21 mouse cellular contexts compared by ENCODE assay signal in genomic region chr11:45907301-45907700, GRCm38 (mm10). TPM values are rescaled to one million over a fixed set of nuclear protein-coding genes. Genes with fewer than 3 reads are reported as not detected.
DNase-seq lines count a peak whose midpoint lies in the region; ATAC-seq and TF ChIP-seq lines count a peak whose summit lies in the region.
"Had no signal": no experiment of that assay in that cellular context is flagged by ENCODE, and none has a peak within 500 bp of the region (broad histone marks: within the 10 kb centered on the region; RNA-seq: fewer than 3 reads in every experiment).

No protein-coding gene starts in this region.

- DNase-seq in heart, embryonic 10.5 days (ENCODE audit: low spot score) = peak; percentile 71
- DNase-seq in heart, adult 8-10 months (ENCODE audit: low spot score) = no peak
- peak; percentile 24 for DNase-seq in kidney, postnatal 10 days
- DNase-seq in kidney, postnatal 25 days = no peak
- no peak for DNase-seq in liver, embryonic 13.5 days
- DNase-seq in liver, postnatal 0 days = no peak
- DNase-seq: adrenal gland, adult 2 months; adrenal gland, postnatal 25 days; cerebellum, adult 18-20 months; cerebellum, adult 9-11 months; embryo, embryonic 11 days; gastrocnemius, adult 2 months; gastrocnemius, postnatal 25 days had no signal

- 81% methylated on average over 5 of the region's 5 CpGs for WGBS in heart, embryonic 10.5 days
- WGBS in liver, embryonic 13.5 days (ENCODE audit: insufficient replicate concordance) = 82% methylated on average over 5 of the region's 5 CpGs
- 78% methylated on average over 5 of the region's 5 CpGs for WGBS in liver, postnatal 0 days (ENCODE audit: insufficient replicate concordance)

- H3K4me1 ChIP-seq in heart, embryonic 10.5 days = no peaks in the 10 kb centered on the region
- H3K4me1 ChIP-seq in liver, embryonic 13.5 days (replicated peaks) = peaks cover 26% of the 10 kb centered on the region
- no peaks in the 10 kb centered on the region for H3K4me1 ChIP-seq in liver, postnatal 0 days (ENCODE audit: insufficient read depth)
- H3K4me1 ChIP-seq: embryonic facial prominence, embryonic 15.5 days; forebrain, embryonic 10.5 days; heart, embryonic 15.5 days had no signal

- no peak overlapping the region for H3K9ac ChIP-seq in liver, embryonic 13.5 days
- H3K9ac ChIP-seq in liver, postnatal 0 days (replicated peaks) = no peak overlapping the region
- H3K9ac ChIP-seq: embryonic facial prominence, embryonic 15.5 days; heart, embryonic 15.5 days had no signal

- TF ChIP-seq EP300 in liver, postnatal 0 days (IDR thresholded peaks at IDR 0.05; ENCODE audit: low read depth) = no peak

- H3K27me3 ChIP-seq in heart, embryonic 10.5 days (ENCODE audit: insufficient read depth, poor library complexity, severe bottlenecking) = no peaks in the 10 kb centered on the region
- H3K27me3 ChIP-seq in liver, embryonic 13.5 days = no peaks in the 10 kb centered on the region
- no peaks in the 10 kb centered on the region for H3K27me3 ChIP-seq in liver, postnatal 0 days (ENCODE audit: insufficient read depth, low read length)
- H3K27me3 ChIP-seq: CH12.LX; embryonic facial prominence, embryonic 15.5 days; heart, embryonic 15.5 days had no signal

- H3K9me3 ChIP-seq in heart, embryonic 10.5 days = no peaks in the 10 kb centered on the region
- no peaks in the 10 kb centered on the region for H3K9me3 ChIP-seq in liver, embryonic 13.5 days (replicated peaks)
- no peaks in the 10 kb centered on the region for H3K9me3 ChIP-seq in liver, postnatal 0 days (ENCODE audit: low read length)
- H3K9me3 ChIP-seq: embryonic facial prominence, embryonic 15.5 days; forebrain, embryonic 10.5 days; heart, embryonic 15.5 days had no signal

- H3K36me3 ChIP-seq in heart, embryonic 10.5 days = peaks cover 82% of the 10 kb centered on the region
- peaks cover 84% of the 10 kb centered on the region for H3K36me3 ChIP-seq in liver, embryonic 13.5 days
- H3K36me3 ChIP-seq in liver, postnatal 0 days (replicated peaks; ENCODE audit: insufficient read depth, low read length) = peaks cover 83% of the 10 kb centered on the region

- no peak for TF ChIP-seq CTCF in liver, postnatal 0 days (IDR thresholded peaks at IDR 0.05; ENCODE audit: low read depth)

- H3K4me3 ChIP-seq in heart, embryonic 10.5 days = no peak overlapping the region
- no peak overlapping the region for H3K4me3 ChIP-seq in liver, embryonic 13.5 days (replicated peaks)
- H3K4me3 ChIP-seq in liver, postnatal 0 days (ENCODE audit: low read depth, low read length) = no peak overlapping the region
- H3K4me3 ChIP-seq: embryonic facial prominence, embryonic 15.5 days; erythroblast, embryonic 14.5 days; forebrain, embryonic 10.5 days; gastrocnemius, adult 2 months; heart, embryonic 15.5 days had no signal

- no peak overlapping the region for H3K4me2 ChIP-seq in liver, embryonic 13.5 days
- no peak overlapping the region for H3K4me2 ChIP-seq in liver, postnatal 0 days (ENCODE audit: low read depth, low read length)
- H3K4me2 ChIP-seq: embryonic facial prominence, embryonic 15.5 days; heart, embryonic 11.5 days; heart, embryonic 15.5 days had no signal

- ATAC-seq in liver, embryonic 13.5 days (ENCODE audit: low read depth) = no peak
- no peak for ATAC-seq in liver, postnatal 0 days
- ATAC-seq: forebrain, embryonic 14.5 days; inflammation-experienced regulatory T-cells, adult 6 months had no signal

- no peak overlapping the region for H3K27ac ChIP-seq in heart, embryonic 10.5 days
- H3K27ac ChIP-seq in liver, embryonic 13.5 days = peak overlapping the region; percentile 58
- H3K27ac ChIP-seq in liver, postnatal 0 days (ENCODE audit: low read depth) = no peak overlapping the region
- H3K27ac ChIP-seq: embryonic facial prominence, embryonic 15.5 days; forebrain, embryonic 10.5 days; gastrocnemius, adult 2 months; heart, embryonic 15.5 days had no signal

RNA-seq across cellular contexts. Expression of gene Lsm11, which starts 37.4 kb away (rescaled TPM):
- polyA plus RNA-seq in heart, embryonic 10.5 days (2016; fragmentation: Nextera tagmentation; extraction: Ambion mirVana) = 7.6 and 8.5 TPM in 2 replicates
- 1 to 10 TPM; 2.1 to 3.5 (median 3.1) TPM for total RNA-seq in heart, adult 8-10 months (2022)
- 3.3 and 3.6 TPM in 2 replicates for polyA plus RNA-seq in liver, embryonic 13.5 days (2015; fragmentation: Nextera tagmentation; extraction: Ambion mirVana)
- polyA plus RNA-seq in liver, postnatal 0 days (2015; fragmentation: Nextera tagmentation; extraction: Ambion mirVana) = 1.3 and 1.8 TPM in 2 replicates

RNA-seq across cellular contexts. Expression of gene Thg1l, which starts 48.0 kb away (rescaled TPM):
- polyA plus RNA-seq in heart, embryonic 10.5 days (2016; fragmentation: Nextera tagmentation; extraction: Ambion mirVana) = 9.0 and 9.9 TPM in 2 replicates
- 1 to 10 TPM; 4.2 to 6.1 (median 4.7) TPM for total RNA-seq in heart, adult 8-10 months (2022)
- polyA plus RNA-seq in liver, embryonic 13.5 days (2015; fragmentation: Nextera tagmentation; extraction: Ambion mirVana) = 10.3 and 12.0 TPM in 2 replicates
- polyA plus RNA-seq in liver, postnatal 0 days (2015; fragmentation: Nextera tagmentation; extraction: Ambion mirVana) = 3.8 TPM in 2 replicates

RNA-seq across cellular contexts. Expression of gene Clint1, which starts 55.5 kb away (rescaled TPM):
- 69.6 and 80.0 TPM in 2 replicates for polyA plus RNA-seq in heart, embryonic 10.5 days (2016; fragmentation: Nextera tagmentation; extraction: Ambion mirVana)
- 10 to 100 TPM; 45.7 to 48.2 (median 47.2) TPM for total RNA-seq in heart, adult 8-10 months (2022)
- polyA plus RNA-seq in liver, embryonic 13.5 days (2015; fragmentation: Nextera tagmentation; extraction: Ambion mirVana) = 57.4 and 71.8 TPM in 2 replicates
- 33.6 and 37.3 TPM in 2 replicates for polyA plus RNA-seq in liver, postnatal 0 days (2015; fragmentation: Nextera tagmentation; extraction: Ambion mirVana)

Comparison
In these comparisons a context has a peak if more than half of its experiments do, and no peak if none do; other contexts are left out.
1. DNase-seq: peak in heart, embryonic 10.5 days (single experiment) and kidney, postnatal 10 days (single experiment); none in heart, adult 8-10 months (single experiment), kidney, postnatal 25 days (0 of 2), liver, embryonic 13.5 days (single experiment) and liver, postnatal 0 days (single experiment).